Mouse (Mus musculus) forebrain, postnatal 0 days (tissue): ENCODE results near the gene Xylt1. TPM values are rescaled to one million over a fixed set of nuclear protein-coding genes. Genes with fewer than 3 reads are reported as not detected.

ENCODE experiments used
- ATAC-seq: fragments of 200-750 bp; cut with Nextera tagmentation; 2 replicates; pipeline ENCODE4 v1.8.0; 2017; ENCODE audit warnings: mild to moderate bottlenecking, moderate library complexity
- DNase-seq: peaks from one replicate; pipeline ENCODE4 v3.0.0-alpha.2; 2015
- H3K27ac ChIP-seq: fragments of 300-500 bp; sonication (generic); 2 replicates; pipeline ENCODE4 v1.5.1; 2014; ENCODE audit warnings: low read depth, mild to moderate bottlenecking, antibody characterized with exemption, low read length, moderate library complexity, mixed read lengths
- H3K27me3 ChIP-seq: fragments of 300-500 bp; sonication (generic); 2 replicates; pipeline ENCODE4 v1.6.1; 2014; ENCODE audit warnings: mild to moderate bottlenecking, low read length, mixed read lengths; ENCODE audit not compliant: insufficient read depth
- H3K36me3 ChIP-seq: fragments of 300-500 bp; sonication (generic); 2 replicates; pipeline ENCODE4 v1.6.1; 2014; ENCODE audit warnings: mild to moderate bottlenecking, moderate library complexity; ENCODE audit not compliant: insufficient read depth
- H3K4me1 ChIP-seq: fragments of 300-500 bp; sonication (generic); 2 replicates; pipeline ENCODE4 v1.6.1; 2014; ENCODE audit warnings: antibody characterized with exemption; ENCODE audit not compliant: insufficient read depth
- H3K4me2 ChIP-seq: fragments of 300-500 bp; sonication (generic); 2 replicates; pipeline ENCODE4 v1.6.1; 2014; ENCODE audit warnings: low read depth, mild to moderate bottlenecking, moderate library complexity
- H3K4me3 ChIP-seq: fragments of 300-500 bp; sonication (generic); 2 replicates; pipeline ENCODE4 v1.5.1; 2014; ENCODE audit warnings: low read depth, low read length, mixed read lengths
- H3K9ac ChIP-seq: fragments of 300-500 bp; sonication (generic); 2 replicates; pipeline ENCODE4 v1.6.1; 2014; ENCODE audit warnings: mild to moderate bottlenecking
- H3K9me3 ChIP-seq: fragments of 300-500 bp; sonication (generic); 2 replicates; pipeline ENCODE4 v1.6.1; 2016; ENCODE audit warnings: low read length
- CTCF ChIP-seq: sonication (generic); IDR thresholded peaks from 2 replicates; pipeline ENCODE4 v1.5.1; 2016; ENCODE audit warnings: antibody characterized with exemption, control low read depth, low read depth
- WGBS: fragments of 180-500 bp; shearing (Covaris S2); extraction: QIAGEN DNeasy Blood & Tissue Kit; methylation state at CpG from one replicate; pipeline ENCODE4 v1.1.7; 2014; 5-methylcytosine and 5-hydroxymethylcytosine counted together
- polyA plus RNA-seq: library from polyadenylated mRNA; unstranded; fragments of >200 nt; fragmentation: Nextera tagmentation; extraction: Ambion mirVana; gene quantifications from 2 replicates; pipeline ENCODE4 v1.2.1, GENCODE M21; 2015
- total RNA-seq: library from RNA; depleted of rRNA; stranded (reverse); fragments of >200 nt; gene quantifications from 2 replicates; pipeline ENCODE4 v1.2.3, GENCODE M21; 2014

The Xylt1 gene
- total and polyA plus RNA-seq, 2 experiments from 2014 or later, result 2.6 to 14.0 TPM

- Histone ChIP-seq H3K27me3 (no peaks in the 10 kb centered on the region), H3K4me2 (no peak overlapping the region), H3K27ac (no peak overlapping the region), H3K9ac (no peak overlapping the region), H3K4me3 (no peak overlapping the region), H3K9me3 (no peaks in the 10 kb centered on the region), H3K36me3 (no peaks in the 10 kb centered on the region), H3K4me1 (no peaks in the 10 kb centered on the region)
- 24% methylated on average over 6 of the region's 6 CpGs for WGBS
- TF ChIP-seq CTCF, result no peak
- DNase-seq, result peak; percentile 14
- ATAC-seq, result no peak; the same call in 1 of the 2 replicates
These were observed 12.0 kb upstream of the Xylt1 start for GRCm38 (mm10) chr7:117368647-117369289.

DNA sequence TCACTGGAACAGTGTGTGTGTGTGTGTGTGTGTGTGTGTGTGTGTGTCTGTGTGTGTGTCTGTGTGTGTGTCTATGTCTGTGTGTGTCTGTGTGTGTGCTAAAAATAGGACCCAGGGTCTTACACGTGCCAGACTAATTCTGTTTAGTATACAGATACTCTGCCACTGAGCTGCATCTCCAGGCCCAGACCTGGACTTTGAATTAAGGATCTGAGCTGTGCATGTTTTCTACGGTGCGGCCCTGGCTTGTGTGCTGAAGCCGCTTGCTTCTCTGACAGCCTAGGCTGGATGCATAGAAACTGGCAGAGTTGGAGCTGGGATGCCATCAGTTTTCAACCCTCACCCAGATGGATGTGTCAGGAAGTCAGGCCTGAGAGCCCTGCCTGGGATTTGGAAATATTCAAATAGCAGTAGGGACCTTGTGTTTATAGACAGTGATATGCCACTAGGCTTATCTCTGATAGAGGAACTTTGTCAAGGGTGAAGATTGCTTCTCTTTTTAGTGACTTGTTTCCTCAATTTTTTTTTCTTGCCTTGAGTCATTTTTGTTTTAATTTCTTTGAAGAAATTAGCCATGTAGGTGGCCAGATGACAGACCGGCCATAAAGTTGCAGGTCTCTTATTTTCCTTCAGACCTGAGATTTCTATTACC is 11.4 kb upstream of the Xylt1 start:
- no peak for TF ChIP-seq CTCF
- Histone ChIP-seq H3K9ac (no peak overlapping the region), H3K9me3 (no peaks in the 10 kb centered on the region), H3K27me3 (no peaks in the 10 kb centered on the region), H3K4me1 (no peaks in the 10 kb centered on the region), H3K36me3 (no peaks in the 10 kb centered on the region), H3K4me2 (no peak overlapping the region), H3K27ac (no peak overlapping the region), H3K4me3 (no peak overlapping the region)
- DNase-seq (no peak), ATAC-seq (no peak)
- WGBS, result 61% methylated on average over 5 of the region's 5 CpGs

DNA sequence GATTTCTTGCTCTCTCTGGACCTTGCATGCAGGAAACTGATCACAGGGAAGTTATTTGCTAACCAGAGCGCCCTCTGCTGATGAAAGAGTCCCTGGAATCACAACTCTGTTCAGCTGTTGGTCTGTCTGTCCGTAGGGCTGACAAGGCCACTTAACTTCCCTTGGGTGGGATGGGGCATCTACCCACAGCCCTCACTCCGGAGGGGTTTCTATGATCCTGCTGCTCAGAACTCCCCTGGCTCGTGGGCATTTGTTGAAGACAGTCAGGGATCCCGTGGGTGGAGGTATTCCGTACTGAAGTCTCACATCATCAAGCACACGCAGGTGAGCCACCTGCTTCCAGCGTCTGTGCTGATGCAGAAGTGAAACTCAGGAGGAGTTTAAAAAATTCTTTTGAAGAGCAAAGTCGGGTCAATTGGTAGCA is 4.9 kb upstream of the Xylt1 start:
- Histone ChIP-seq H3K4me3 (no peak overlapping the region), H3K4me1 (no peaks in the 10 kb centered on the region), H3K36me3 (no peaks in the 10 kb centered on the region), H3K27ac (no peak overlapping the region), H3K9me3 (no peaks in the 10 kb centered on the region), H3K27me3 (no peaks in the 10 kb centered on the region), H3K4me2 (no peak overlapping the region), H3K9ac (no peak overlapping the region)
- WGBS, result 38% methylated on average over 9 of the region's 9 CpGs
- ATAC-seq, result no peak
- DNase-seq, result peak; percentile 81
- peak; percentile 85 for TF ChIP-seq CTCF

- no peak overlapping the region for H3K27ac ChIP-seq
- no peak for DNase-seq
- WGBS, result 73% methylated on average over 3 of the region's 3 CpGs
- ATAC-seq, result no peak
- H3K27me3 ChIP-seq, result no peaks in the 10 kb centered on the region
- TF ChIP-seq CTCF, result no peak
- H3K4me2 ChIP-seq, result no peak overlapping the region
- no peaks in the 10 kb centered on the region for H3K9me3 ChIP-seq
- peaks cover 4% of the 10 kb centered on the region; the same call in 1 of the 2 replicates for H3K4me1 ChIP-seq
- no peak overlapping the region for H3K4me3 ChIP-seq
- H3K36me3 ChIP-seq, result no peaks in the 10 kb centered on the region
- H3K9ac ChIP-seq, result no peak overlapping the region
These were observed 3.6 kb upstream of the Xylt1 start for GRCm38 (mm10) chr7:117377138-117377537.

DNA sequence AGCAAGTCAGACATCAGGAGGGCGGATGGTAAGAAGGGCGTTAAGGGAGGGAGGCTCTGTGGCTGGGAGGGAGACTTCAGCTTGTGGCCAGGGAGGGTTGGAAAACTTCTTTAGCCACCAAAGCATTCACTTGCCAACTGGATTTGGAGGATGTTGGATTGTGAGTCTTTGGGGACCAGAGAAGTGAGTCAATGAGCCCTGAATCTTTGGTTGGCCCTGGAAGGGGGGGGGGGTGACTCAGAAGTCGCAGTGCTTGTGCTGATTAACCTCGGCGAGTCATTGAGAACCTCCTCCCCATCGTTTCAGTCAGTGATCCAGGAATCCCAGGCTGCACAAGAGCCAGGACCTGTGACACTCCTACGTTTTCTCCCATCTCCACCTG is 752 bp upstream of the Xylt1 start:
- 8% methylated on average over 7 of the region's 7 CpGs for WGBS
- ATAC-seq (no peak), DNase-seq (no peak)
- Histone ChIP-seq H3K4me2 (peak overlapping the region; percentile 90), H3K27me3 (no peaks in the 10 kb centered on the region), H3K9me3 (no peaks in the 10 kb centered on the region), H3K27ac (peak overlapping the region; percentile 83; the same call in 1 of the 2 replicates), H3K9ac (peak overlapping the region; percentile 80; the same call in 1 of the 2 replicates), H3K4me3 (peak overlapping the region; percentile 82), H3K36me3 (no peaks in the 10 kb centered on the region), H3K4me1 (peaks cover 13% of the 10 kb centered on the region; the same call in 1 of the 2 replicates)
- TF ChIP-seq CTCF, result no peak

DNA sequence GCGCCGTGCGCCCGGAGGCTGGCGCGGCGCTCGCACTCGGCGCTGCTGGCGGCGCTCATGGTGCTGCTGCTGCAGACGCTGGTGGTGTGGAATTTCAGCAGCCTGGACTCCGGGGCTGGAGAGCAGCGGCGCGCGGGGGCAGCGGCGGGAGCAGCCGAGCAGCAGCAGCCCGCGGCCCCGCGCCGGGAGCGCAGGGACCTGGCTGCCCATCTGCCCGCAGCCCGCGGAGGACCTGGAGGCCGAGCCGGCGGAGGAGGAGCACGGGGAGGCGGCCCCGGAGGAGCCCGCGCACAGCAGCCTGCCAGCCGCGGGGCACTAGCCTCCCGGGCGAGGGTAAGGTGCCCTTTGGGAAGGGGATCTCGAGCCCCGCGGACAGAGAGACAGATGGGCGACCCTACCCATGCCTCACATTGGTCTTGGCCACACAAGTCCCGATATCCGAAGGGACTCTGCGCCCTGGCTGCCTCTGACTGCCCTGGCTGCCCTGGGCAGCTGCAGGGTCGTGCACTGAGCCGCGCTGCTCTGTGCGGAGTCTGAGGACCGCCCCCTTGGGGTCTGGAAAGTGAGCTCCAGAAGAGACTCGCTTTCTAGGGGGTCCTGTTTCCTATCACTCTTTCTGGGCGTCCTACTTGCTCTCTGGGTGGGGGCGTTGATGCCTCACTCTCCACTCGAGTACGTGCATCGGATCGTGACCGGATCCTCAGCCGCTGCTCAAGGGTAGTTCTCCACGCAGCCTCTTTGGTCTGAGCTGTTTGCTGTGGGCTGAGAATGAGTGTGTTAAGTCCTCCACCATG is 606 bp downstream of the Xylt1 start:
- DNase-seq, result peak; percentile 55
- Histone ChIP-seq H3K4me2 (peak overlapping the region; percentile 90), H3K9ac (peak overlapping the region; percentile 80), H3K27me3 (no peaks in the 10 kb centered on the region), H3K27ac (peak overlapping the region; percentile 83), H3K4me1 (peaks cover 13% of the 10 kb centered on the region; the same call in 1 of the 2 replicates), H3K36me3 (no peaks in the 10 kb centered on the region), H3K9me3 (no peaks in the 10 kb centered on the region), H3K4me3 (peak overlapping the region; percentile 82)
- 1% methylated on average over 57 of the region's 64 CpGs for WGBS
- peak; percentile 31 for TF ChIP-seq CTCF
- peak; percentile 76 for ATAC-seq
